8 mouse cellular contexts compared by ENCODE assay signal in genomic region chr15:98805324-98806040, GRCm38 (mm10). TPM values are rescaled to one million over a fixed set of nuclear protein-coding genes. Genes with fewer than 3 reads are reported as not detected.
A peak's percentile ranks its signal among the peaks of the same experiment; 100 is the strongest.
DNase-seq lines count a peak whose midpoint lies in the region; ATAC-seq and TF ChIP-seq lines count a peak whose summit lies in the region.
"Had no signal": no experiment of that assay in that cellular context is flagged by ENCODE, and none has a peak within 500 bp of the region (broad histone marks: within the 10 kb centered on the region; RNA-seq: fewer than 3 reads in every experiment).

No protein-coding gene starts in this region.

- no peak overlapping the region for H3K4me3 ChIP-seq in bone marrow, adult 2 months (replicated peaks; ENCODE audit: control insufficient read depth, low read depth, low read length)
- H3K4me3 ChIP-seq in embryonic facial prominence, embryonic 10.5 days, result peak overlapping the region; percentile 62
- H3K4me3 ChIP-seq in kidney, adult 2 months (ENCODE audit: insufficient read depth, low read depth, low read length), result peak overlapping the region; percentile 26; the same call in 1 of the 2 replicates
- peak overlapping the region; percentile 45 for H3K4me3 ChIP-seq in limb, embryonic 15.5 days
- H3K4me3 ChIP-seq in midbrain, embryonic 14.5 days (replicated peaks; ENCODE audit: low read depth, low read length), result peak overlapping the region; percentile 44
- H3K4me3 ChIP-seq in stomach, embryonic 14.5 days (ENCODE audit: low read depth, low read length), result peak overlapping the region; percentile 40

- H3K4me2 ChIP-seq in limb, embryonic 15.5 days, result peak overlapping the region; percentile 89
- peak overlapping the region; percentile 75 for H3K4me2 ChIP-seq in midbrain, embryonic 14.5 days (ENCODE audit: low read length)
- H3K4me2 ChIP-seq in stomach, embryonic 14.5 days (replicated peaks; ENCODE audit: low read depth, low read length), result peak overlapping the region; percentile 83

- no peak for TF ChIP-seq POLR2A in bone marrow, adult 2 months (IDR thresholded peaks at IDR 0.05; ENCODE audit: borderline replicate concordance, control insufficient read depth, low read depth, low read length)
- TF ChIP-seq POLR2A in kidney, adult 2 months (IDR thresholded peaks at IDR 0.05; ENCODE audit: low read depth, low read length), result no peak

- no peaks in the 10 kb centered on the region; the same call in 1 of the 2 replicates for H3K4me1 ChIP-seq in bone marrow, adult 2 months (ENCODE audit: control insufficient read depth, insufficient read depth, low read length)
- H3K4me1 ChIP-seq in embryonic facial prominence, embryonic 10.5 days, result peaks cover 68% of the 10 kb centered on the region
- H3K4me1 ChIP-seq in kidney, adult 2 months (ENCODE audit: control insufficient read depth, insufficient read depth, low read length), result peaks cover 4% of the 10 kb centered on the region; the same call in 1 of the 2 replicates
- peaks cover 42% of the 10 kb centered on the region for H3K4me1 ChIP-seq in limb, embryonic 15.5 days
- H3K4me1 ChIP-seq in midbrain, embryonic 14.5 days (ENCODE audit: control insufficient read depth, insufficient read depth, low read length), result peaks cover 32% of the 10 kb centered on the region
- H3K4me1 ChIP-seq in stomach, embryonic 14.5 days (ENCODE audit: control insufficient read depth, insufficient read depth, low read length), result peaks cover 24% of the 10 kb centered on the region; the same call in 1 of the 2 replicates

- peak; percentile 28; the same call in 1 of the 2 replicates for TF ChIP-seq CTCF in bone marrow, adult 2 months (IDR thresholded peaks at IDR 0.05; ENCODE audit: control insufficient read depth, insufficient read depth, low read length)
- TF ChIP-seq CTCF in kidney, adult 2 months (conservative IDR thresholded peaks at IDR 0.05; ENCODE audit: insufficient read depth, insufficient read length, low read depth, low read length), result peak; percentile 52

- peaks cover 100% of the 10 kb centered on the region for H3K27me3 ChIP-seq in embryonic facial prominence, embryonic 10.5 days (replicated peaks; ENCODE audit: low read depth, poor library complexity, severe bottlenecking)
- peaks cover 3% of the 10 kb centered on the region; the same call in 1 of the 2 replicates for H3K27me3 ChIP-seq in kidney, adult 2 months (replicated peaks; ENCODE audit: control insufficient read depth, insufficient read depth, low read length)
- H3K27me3 ChIP-seq in limb, embryonic 15.5 days, result peaks cover 100% of the 10 kb centered on the region
- peaks cover 96% of the 10 kb centered on the region for H3K27me3 ChIP-seq in midbrain, embryonic 14.5 days (ENCODE audit: control insufficient read depth, insufficient read depth, low read length)
- peaks cover 82% of the 10 kb centered on the region for H3K27me3 ChIP-seq in stomach, embryonic 14.5 days (ENCODE audit: control insufficient read depth, insufficient read depth, low read length)

- no peak overlapping the region; the same call in 1 of the 2 replicates for H3K27ac ChIP-seq in bone marrow, adult 2 months (ENCODE audit: control insufficient read depth, insufficient read depth, low read depth, low read length, poor library complexity)
- H3K27ac ChIP-seq in embryonic facial prominence, embryonic 10.5 days (replicated peaks), result peak overlapping the region; percentile 37; the same call in 1 of the 2 replicates
- H3K27ac ChIP-seq in kidney, adult 2 months (ENCODE audit: insufficient read depth, low read depth, low read length), result no peak overlapping the region
- no peak overlapping the region for H3K27ac ChIP-seq in limb, embryonic 15.5 days
- no peak overlapping the region for H3K27ac ChIP-seq in midbrain, embryonic 14.5 days (replicated peaks; ENCODE audit: low read depth, low read length)
- no peak overlapping the region for H3K27ac ChIP-seq in stomach, embryonic 14.5 days (ENCODE audit: low read length)

- H3K9ac ChIP-seq in limb, embryonic 15.5 days, result peak overlapping the region; percentile 31
- H3K9ac ChIP-seq in midbrain, embryonic 14.5 days (replicated peaks; ENCODE audit: low read length), result peak overlapping the region; percentile 59
- 0 out of 2 replicates have a peak overlapping the region, but pooled peaks have one; percentile 10 for H3K9ac ChIP-seq in stomach, embryonic 14.5 days (replicated peaks; ENCODE audit: low read depth, low read length)

- H3K36me3 ChIP-seq in embryonic facial prominence, embryonic 10.5 days (replicated peaks), result no peaks in the 10 kb centered on the region; the same call in 1 of the 2 replicates
- H3K36me3 ChIP-seq in kidney, adult 2 months (ENCODE audit: control insufficient read depth, insufficient read depth, low read length), result no peaks in the 10 kb centered on the region
- no peaks in the 10 kb centered on the region for H3K36me3 ChIP-seq in limb, embryonic 15.5 days
- no peaks in the 10 kb centered on the region for H3K36me3 ChIP-seq in midbrain, embryonic 14.5 days (ENCODE audit: control insufficient read depth, insufficient read depth, low read length)
- H3K36me3 ChIP-seq in stomach, embryonic 14.5 days (ENCODE audit: control insufficient read depth, insufficient read depth, low read length), result no peaks in the 10 kb centered on the region

- 3% methylated on average over 64 of the region's 64 CpGs for WGBS in bone marrow, adult 2 months
- WGBS in embryonic facial prominence, embryonic 10.5 days, result under 1% methylated on average over 64 of the region's 64 CpGs
- 5% methylated on average over 64 of the region's 64 CpGs for WGBS in kidney, adult 2 months
- WGBS in limb, embryonic 15.5 days, result under 1% methylated on average over 64 of the region's 64 CpGs
- under 1% methylated on average over 64 of the region's 64 CpGs for WGBS in midbrain, embryonic 14.5 days
- 1% methylated on average over 64 of the region's 64 CpGs for WGBS in stomach, embryonic 14.5 days

- no peak for ATAC-seq in limb, embryonic 15.5 days (ENCODE audit: insufficient number of reproducible peaks, low FRiP score, low TSS enrichment, low read depth)
- ATAC-seq in midbrain, embryonic 14.5 days (ENCODE audit: low FRiP score, low TSS enrichment), result 0 out of 2 replicates have a peak, but pooled peaks have one; percentile 44
- ATAC-seq in stomach, embryonic 14.5 days (ENCODE audit: insufficient number of reproducible peaks, insufficient read depth, low FRiP score, low read depth), result no peak

- DNase-seq in embryonic facial prominence, embryonic 10.5 days (ENCODE audit: low spot score), result peak; percentile 85
- DNase-seq in heart, adult 8-10 months (ENCODE audit: low spot score), result peak; percentile 46
- DNase-seq in kidney, adult 2 months, result peak; percentile 73
- peak; percentile 86 for DNase-seq in midbrain, embryonic 14.5 days

- H3K9me3 ChIP-seq in embryonic facial prominence, embryonic 10.5 days, result no peaks in the 10 kb centered on the region
- H3K9me3 ChIP-seq in limb, embryonic 15.5 days, result no peaks in the 10 kb centered on the region
- H3K9me3 ChIP-seq in midbrain, embryonic 14.5 days (ENCODE audit: control insufficient read depth, low read length), result no peaks in the 10 kb centered on the region
- H3K9me3 ChIP-seq in stomach, embryonic 14.5 days (ENCODE audit: control insufficient read depth, low read depth, low read length), result no peaks in the 10 kb centered on the region

RNA-seq across cellular contexts. Expression of gene Ddn, which starts 3.8 kb away (rescaled TPM):
- 0.25 TPM in 1 of 2 replicates, not detected in the other for polyA plus RNA-seq in bone marrow, adult 2 months (2011; ENCODE audit: insufficient read depth, insufficient read length, low replicate concordance, missing spikeins)
- not detected in 2 replicates for polyA plus RNA-seq in embryonic facial prominence, embryonic 10.5 days (2016; fragmentation: Nextera tagmentation; extraction: Ambion mirVana)
- under 1 TPM; 0.63 to 0.84 (median 0.72) TPM for total RNA-seq in heart, adult 8-10 months (2022)
- 12.1 and 12.3 TPM in 2 replicates for polyA plus RNA-seq in kidney, adult 2 months (2012; rRNA removed)
- 0.15 TPM in 1 of 2 replicates, not detected in the other for polyA plus RNA-seq in limb, embryonic 15.5 days (2015; fragmentation: Nextera tagmentation; extraction: Ambion mirVana)
- 0.57 and 0.66 TPM in 2 replicates for polyA plus RNA-seq in midbrain, embryonic 14.5 days (2014; fragmentation: Nextera tagmentation; extraction: Ambion mirVana)
- polyA plus RNA-seq in stomach, embryonic 14.5 days (2014; fragmentation: Nextera tagmentation; extraction: Ambion mirVana), result not detected in 2 replicates

RNA-seq across cellular contexts. Expression of gene Wnt1, which starts 15.8 kb away (rescaled TPM):
- not detected in 2 replicates for polyA plus RNA-seq in bone marrow, adult 2 months (2011; ENCODE audit: insufficient read depth, insufficient read length, low replicate concordance, missing spikeins)
- 1.0 and 1.5 TPM in 2 replicates for polyA plus RNA-seq in embryonic facial prominence, embryonic 10.5 days (2016; fragmentation: Nextera tagmentation; extraction: Ambion mirVana)
- not detected for total RNA-seq in heart, adult 8-10 months (2022)
- 0.04 TPM in 1 of 2 replicates, not detected in the other for polyA plus RNA-seq in kidney, adult 2 months (2012; rRNA removed)
- polyA plus RNA-seq in limb, embryonic 15.5 days (2015; fragmentation: Nextera tagmentation; extraction: Ambion mirVana), result 0.06 and 0.14 TPM in 2 replicates
- polyA plus RNA-seq in midbrain, embryonic 14.5 days (2014; fragmentation: Nextera tagmentation; extraction: Ambion mirVana), result 1.3 and 4.1 TPM in 2 replicates
- not detected in 2 replicates for polyA plus RNA-seq in stomach, embryonic 14.5 days (2014; fragmentation: Nextera tagmentation; extraction: Ambion mirVana)
- polyA plus RNA-seq: gonadal fat pad, adult 2 months had no signal

RNA-seq across cellular contexts. Expression of gene Prkag1, which starts 25.8 kb away (rescaled TPM):
- 64.8 and 107 TPM in 2 replicates for polyA plus RNA-seq in bone marrow, adult 2 months (2011; ENCODE audit: insufficient read depth, insufficient read length, low replicate concordance, missing spikeins)
- 83.5 and 85.3 TPM in 2 replicates for polyA plus RNA-seq in embryonic facial prominence, embryonic 10.5 days (2016; fragmentation: Nextera tagmentation; extraction: Ambion mirVana)
- 100 to 1,000 TPM in 2 of 4 experiments, 10 to 100 TPM in 2; 96.7 to 129 (median 109) TPM for total RNA-seq in heart, adult 8-10 months (2022)
- 68.9 and 72.7 TPM in 2 replicates for polyA plus RNA-seq in kidney, adult 2 months (2012; rRNA removed)
- 91.4 and 94.3 TPM in 2 replicates for polyA plus RNA-seq in limb, embryonic 15.5 days (2015; fragmentation: Nextera tagmentation; extraction: Ambion mirVana)
- polyA plus RNA-seq in midbrain, embryonic 14.5 days (2014; fragmentation: Nextera tagmentation; extraction: Ambion mirVana), result 56.5 and 72.8 TPM in 2 replicates
- 76.3 and 80.0 TPM in 2 replicates for polyA plus RNA-seq in stomach, embryonic 14.5 days (2014; fragmentation: Nextera tagmentation; extraction: Ambion mirVana)

RNA-seq across cellular contexts. Expression of gene Wnt10b, which starts 27.5 kb away (rescaled TPM):
- polyA plus RNA-seq in bone marrow, adult 2 months (2011; ENCODE audit: insufficient read depth, insufficient read length, low replicate concordance, missing spikeins), result 1.1 and 1.4 TPM in 2 replicates
- 0.34 and 0.40 TPM in 2 replicates for polyA plus RNA-seq in embryonic facial prominence, embryonic 10.5 days (2016; fragmentation: Nextera tagmentation; extraction: Ambion mirVana)
- total RNA-seq in heart, adult 8-10 months (2022), result under 1 TPM in 3 of 4 experiments, not detected in 1; 0.16 to 0.44 (median 0.26) TPM
- 0.22 and 0.25 TPM in 2 replicates for polyA plus RNA-seq in kidney, adult 2 months (2012; rRNA removed)
- 6.0 and 7.0 TPM in 2 replicates for polyA plus RNA-seq in limb, embryonic 15.5 days (2015; fragmentation: Nextera tagmentation; extraction: Ambion mirVana)
- polyA plus RNA-seq in midbrain, embryonic 14.5 days (2014; fragmentation: Nextera tagmentation; extraction: Ambion mirVana), result not detected in 2 replicates
- polyA plus RNA-seq in stomach, embryonic 14.5 days (2014; fragmentation: Nextera tagmentation; extraction: Ambion mirVana), result not detected in 2 replicates

RNA-seq across cellular contexts. Expression of gene Arf3, which starts 42.5 kb away (rescaled TPM):
- polyA plus RNA-seq in bone marrow, adult 2 months (2011; ENCODE audit: insufficient read depth, insufficient read length, low replicate concordance, missing spikeins), result 11.0 and 19.8 TPM in 2 replicates
- polyA plus RNA-seq in embryonic facial prominence, embryonic 10.5 days (2016; fragmentation: Nextera tagmentation; extraction: Ambion mirVana), result 41.6 and 43.1 TPM in 2 replicates
- 10 to 100 TPM; 18.0 to 20.9 (median 19.1) TPM for total RNA-seq in heart, adult 8-10 months (2022)
- polyA plus RNA-seq in kidney, adult 2 months (2012; rRNA removed), result 114 and 143 TPM in 2 replicates
- 41.7 and 49.3 TPM in 2 replicates for polyA plus RNA-seq in limb, embryonic 15.5 days (2015; fragmentation: Nextera tagmentation; extraction: Ambion mirVana)
- 57.5 and 63.3 TPM in 2 replicates for polyA plus RNA-seq in midbrain, embryonic 14.5 days (2014; fragmentation: Nextera tagmentation; extraction: Ambion mirVana)
- polyA plus RNA-seq in stomach, embryonic 14.5 days (2014; fragmentation: Nextera tagmentation; extraction: Ambion mirVana), result 33.2 and 34.5 TPM in 2 replicates
